Mouse (Mus musculus) limb, embryonic 14.5 days (tissue): ENCODE data around the gene Ttn. TPM values are rescaled to one million over a fixed set of nuclear protein-coding genes. Genes with fewer than 3 reads are reported as not detected.
A peak's percentile ranks its signal among the peaks of the same experiment; 100 is the strongest.
"Not testable (repeated sequence)": the region's sequence is repeated elsewhere in the genome, so short reads cannot be mapped to it uniquely, and the experiment has no call there.

Experiments used
- ATAC-seq: fragments of 200-750 bp; cut with Nextera tagmentation; 2 replicates; pipeline ENCODE4 v1.8.0; 2017; ENCODE audit warnings: low read depth, moderate number of reproducible peaks, moderate TSS enrichment; ENCODE audit not compliant: low FRiP score
- DNase-seq: peaks from one replicate; pipeline ENCODE4 v3.0.0-alpha.2; 2015; ENCODE audit warnings: low spot score
- H3K27ac ChIP-seq: fragments of 300-500 bp; sonication (generic); replicated peaks from 2 replicates; pipeline ENCODE4 v1.5.1; 2014; ENCODE audit warnings: low read depth, mild to moderate bottlenecking, low read length, moderate library complexity, mixed read lengths
- H3K27me3 ChIP-seq: fragments of 300-500 bp; sonication (generic); 2 replicates; pipeline ENCODE4 v1.6.1; 2014; ENCODE audit warnings: low read length, mixed read lengths; ENCODE audit not compliant: control insufficient read depth, insufficient read depth
- H3K36me3 ChIP-seq: fragments of 300-500 bp; sonication (generic); 2 replicates; pipeline ENCODE4 v1.6.1; 2014; ENCODE audit warnings: mild to moderate bottlenecking, low read length, moderate library complexity, mixed read lengths; ENCODE audit not compliant: control insufficient read depth, insufficient read depth
- H3K4me1 ChIP-seq: fragments of 300-500 bp; sonication (generic); 2 replicates; pipeline ENCODE4 v1.6.1; 2014; ENCODE audit warnings: antibody characterized with exemption, low read length, mixed read lengths; ENCODE audit not compliant: control insufficient read depth, insufficient read depth
- H3K4me2 ChIP-seq: fragments of 300-500 bp; sonication (generic); replicated peaks from 2 replicates; pipeline ENCODE4 v1.6.1; 2014; ENCODE audit warnings: low read depth, mild to moderate bottlenecking, low read length, moderate library complexity; ENCODE audit not compliant: severe bottlenecking
- H3K4me3 ChIP-seq: fragments of 300-500 bp; sonication (generic); replicated peaks from 2 replicates; pipeline ENCODE4 v1.5.1; 2014; ENCODE audit warnings: low read length
- H3K9ac ChIP-seq: fragments of 300-500 bp; sonication (generic); 2 replicates; pipeline ENCODE4 v1.6.1; 2014; ENCODE audit warnings: mild to moderate bottlenecking, low read depth, low read length, moderate library complexity; ENCODE audit not compliant: severe bottlenecking
- H3K9me3 ChIP-seq: fragments of 300-500 bp; sonication (generic); 2 replicates; pipeline ENCODE4 v1.6.1; 2016; ENCODE audit warnings: low read length; ENCODE audit not compliant: control insufficient read depth
- POLR2A ChIP-seq: fragments of 200-500 bp; IDR thresholded peaks from 2 replicates; pipeline ENCODE4 v1.8.0; 2012; ENCODE audit warnings: inconsistent platforms, mild to moderate bottlenecking, moderate library complexity, borderline replicate concordance; ENCODE audit not compliant: insufficient read depth, insufficient read length; ENCODE audit errors: extremely low read depth
- WGBS: fragments of 180-500 bp; shearing (Covaris S2); extraction: QIAGEN DNeasy Blood & Tissue Kit; methylation state at CpG from one replicate; pipeline ENCODE4 v1.1.7; 2014; 5-methylcytosine and 5-hydroxymethylcytosine counted together
- polyA plus RNA-seq, 2 experiments: library from polyadenylated mRNA; depleted of rRNA in 1 of 2; stranded (reverse) in 1 of 2; unstranded in 1 of 2; fragments of >200 nt; fragmentation: Nextera tagmentation in 1 of 2; extraction: Ambion mirVana in 1 of 2; gene quantifications; 2 replicates each; pipeline versions ENCODE4 v1.2.1 to v1.2.3; 2012 to 2014

Gene Ttn
- 10.1 and 15.8 TPM in 2 replicates for polyA plus RNA-seq (2012; rRNA removed)
- 81.1 and 99.0 TPM in 2 replicates for polyA plus RNA-seq (2014; fragmentation: Nextera tagmentation; extraction: Ambion mirVana)

GRCm38 (mm10) chr2:76982391-76983145 is at the start of gene Ttn:
Gene Ttn, minus strand, starts transcription at chr2:76982547.
- Histone ChIP-seq H3K27ac (no peak within 1 kb of the TSS), H3K4me1 (no peaks in the 10 kb centered on the region), H3K4me2 (no peak within 1 kb of the TSS), H3K4me3 (no peak within 1 kb of the TSS), H3K27me3 (no peaks in the 10 kb centered on the region), H3K9me3 (no peaks in the 10 kb centered on the region), H3K36me3 (no peaks in the 10 kb centered on the region), H3K9ac (no peak within 1 kb of the TSS)
- DNase-seq (peak; percentile 25), ATAC-seq (peak; percentile 77)
- no peak for TF ChIP-seq POLR2A
- 81% methylated on average over 18 of the region's 18 CpGs for WGBS

DNA sequence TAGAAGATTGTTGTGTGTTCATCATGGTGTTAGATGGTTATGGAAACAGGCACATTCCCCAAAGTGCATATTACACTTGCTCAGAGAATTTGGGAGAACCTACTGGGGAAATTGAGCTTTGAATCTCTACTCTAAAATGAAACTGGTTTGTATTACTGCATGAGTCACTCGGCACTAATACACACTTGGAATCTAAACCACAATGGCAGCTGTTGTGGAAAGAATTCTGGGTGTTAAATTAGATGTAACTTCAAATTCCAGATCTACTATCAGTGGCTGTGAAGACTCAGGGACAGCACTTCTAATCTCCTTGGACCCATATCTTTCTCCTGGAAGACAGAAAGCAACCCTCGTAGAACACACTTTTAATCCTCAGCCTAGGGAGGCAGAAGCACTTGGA is 38.3 kb upstream of the Ttn start:
- Histone ChIP-seq H3K4me3 (no peak overlapping the region), H3K36me3 (no peaks in the 10 kb centered on the region), H3K4me2 (no peak overlapping the region), H3K27me3 (no peaks in the 10 kb centered on the region), H3K27ac (no peak overlapping the region), H3K9ac (no peak overlapping the region), H3K9me3 (no peaks in the 10 kb centered on the region), H3K4me1 (no peaks in the 10 kb centered on the region)
- ATAC-seq = no peak; the same call in 1 of the 2 replicates
- 80% methylated on average over 2 of the region's 2 CpGs for WGBS
- DNase-seq = no peak
- TF ChIP-seq POLR2A = no peak

DNA sequence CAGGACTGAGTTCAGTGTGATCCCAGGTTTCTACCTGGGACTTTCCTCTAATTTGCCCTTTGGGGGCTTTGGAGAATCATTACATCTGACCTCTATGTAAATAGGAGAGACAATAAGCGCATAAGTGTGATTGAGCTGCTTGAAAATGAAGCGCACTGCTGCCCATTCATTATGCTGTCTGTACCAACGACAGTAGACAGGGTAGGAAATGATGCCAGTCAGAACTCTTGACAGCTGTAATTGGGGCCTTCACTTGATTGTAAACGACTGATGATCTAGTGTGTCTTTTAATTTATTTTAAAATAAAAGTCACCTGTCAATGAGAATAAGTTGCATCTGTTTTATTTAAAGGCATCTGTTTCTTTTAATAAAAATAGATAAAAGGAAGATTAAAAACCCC is 35.4 kb upstream of the Ttn start:
- Histone ChIP-seq H3K4me3 (no peak overlapping the region), H3K36me3 (no peaks in the 10 kb centered on the region), H3K4me1 (no peaks in the 10 kb centered on the region), H3K27ac (no peak overlapping the region), H3K4me2 (no peak overlapping the region), H3K9me3 (no peaks in the 10 kb centered on the region), H3K27me3 (no peaks in the 10 kb centered on the region), H3K9ac (no peak overlapping the region)
- WGBS = 62% methylated on average over 4 of the region's 4 CpGs
- DNase-seq (no peak), ATAC-seq (no peak)
- TF ChIP-seq POLR2A = no peak

DNA sequence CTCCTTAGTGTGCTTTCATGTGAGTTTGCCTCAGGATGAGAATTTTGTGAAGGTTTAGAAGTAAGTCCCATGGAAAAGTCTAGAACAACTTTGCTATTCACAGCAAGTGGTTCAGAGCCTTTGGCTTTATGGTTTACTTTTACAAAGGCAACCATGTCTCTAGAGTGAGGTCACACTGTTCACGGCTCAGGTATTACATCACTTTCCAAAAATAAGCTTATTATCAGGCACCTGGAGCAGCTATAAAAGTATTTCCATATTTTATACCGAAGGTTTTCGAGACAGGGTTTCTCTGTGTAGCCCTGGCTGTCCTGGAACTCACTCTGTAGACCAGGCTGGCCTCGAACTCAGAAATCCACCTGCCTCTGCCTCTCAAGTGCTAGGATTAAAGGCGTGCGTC is 31.1 kb upstream of the Ttn start:
- H3K9me3 ChIP-seq, H3K36me3 ChIP-seq, H3K27ac ChIP-seq, ATAC-seq, H3K4me3 ChIP-seq, H3K4me2 ChIP-seq, H3K9ac ChIP-seq, H3K27me3 ChIP-seq, DNase-seq, H3K4me1 ChIP-seq: not testable (repeated sequence)
- WGBS = 82% methylated on average over 6 of the region's 6 CpGs

- no peaks in the 10 kb centered on the region for H3K9me3 ChIP-seq
- ATAC-seq (no peak), DNase-seq (no peak)
- H3K36me3 ChIP-seq = no peaks in the 10 kb centered on the region
- WGBS = 71% methylated on average over 5 of the region's 5 CpGs
- no peak overlapping the region for H3K4me2 ChIP-seq
- H3K4me3 ChIP-seq = no peak overlapping the region
- H3K4me1 ChIP-seq = no peaks in the 10 kb centered on the region
- no peak overlapping the region for H3K9ac ChIP-seq
- no peaks in the 10 kb centered on the region for H3K27me3 ChIP-seq
- no peak for TF ChIP-seq POLR2A
- H3K27ac ChIP-seq = no peak overlapping the region
Observed at GRCm38 (mm10) chr2:77011981-77012380, 29.6 kb upstream of the Ttn start.
